Mouse (Mus musculus): Measurements from ENCODE around the gene Spred2.

- no peak for TF ChIP-seq EP300 (IDR thresholded peaks at IDR 0.05; ENCODE audit: low read depth in 1 of 2, low read length in 2 of 2)
- TF ChIP-seq MAFK (IDR thresholded peaks at IDR 0.05; ENCODE audit: borderline replicate concordance, low read depth, low read length): no peak
- no peak for TF ChIP-seq JUND (IDR thresholded peaks at IDR 0.05; ENCODE audit: low read depth, low read length)
- no peak for TF ChIP-seq USF2 (IDR thresholded peaks at IDR 0.05; ENCODE audit: borderline replicate concordance in 1 of 2, insufficient read depth in 1 of 2, low read depth in 1 of 2, low read length in 2 of 2)
- TF ChIP-seq USF1 (IDR thresholded peaks at IDR 0.05; ENCODE audit: low read depth, low read length): no peak
These were observed 78.7 kb downstream of the Spred2 start for GRCm38 (mm10) chr11:20002883-20003282.
